Mouse (Mus musculus) R1 (cell line): ENCODE results near the gene Klhl30.

Experiments used
- DNase-seq: peaks from one replicate; pipeline ENCODE4 v3.0.0-alpha.2; 2018; ENCODE audit warnings: low read depth, low spot score

The Klhl30 gene

DNA sequence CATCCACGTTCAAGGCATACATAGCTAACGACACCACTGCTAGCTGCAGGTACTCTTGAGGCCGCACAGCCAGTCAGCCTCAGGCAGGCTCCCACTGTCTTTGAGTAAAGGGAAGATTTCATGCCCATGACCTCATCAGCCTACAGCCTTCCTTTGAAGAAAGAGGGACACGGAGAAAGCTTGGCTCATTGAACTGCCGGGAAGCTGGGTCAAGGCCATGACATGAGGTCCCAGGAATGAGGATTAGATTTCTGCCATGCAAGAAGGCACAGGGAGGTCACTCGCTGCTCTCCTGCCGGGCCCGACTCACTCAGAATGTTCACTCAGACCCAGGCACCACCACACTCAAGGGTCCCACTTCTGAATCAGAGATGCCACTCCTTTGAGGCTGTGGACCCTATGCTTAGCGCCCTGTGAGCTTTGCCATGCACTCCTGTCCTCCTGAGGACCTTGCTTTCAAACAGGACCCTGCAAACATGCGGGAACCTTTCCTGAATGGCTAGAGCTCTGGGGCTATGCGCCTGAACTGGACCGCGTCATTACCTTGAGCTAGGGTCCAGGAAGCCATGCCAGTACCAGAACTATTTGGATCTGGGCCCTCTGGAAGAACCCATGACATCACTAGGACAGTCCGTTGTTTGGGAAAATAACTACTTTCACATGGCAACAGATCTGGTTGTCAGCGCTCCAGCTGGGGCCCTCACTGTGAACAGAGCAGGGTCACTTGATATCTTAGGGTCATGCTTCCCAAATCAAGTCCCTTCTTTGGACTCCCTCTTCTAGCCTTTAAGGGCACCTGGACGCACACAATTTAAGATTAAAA is 14.2 kb downstream of the Klhl30 start:
- DNase-seq, result no peak

DNA sequence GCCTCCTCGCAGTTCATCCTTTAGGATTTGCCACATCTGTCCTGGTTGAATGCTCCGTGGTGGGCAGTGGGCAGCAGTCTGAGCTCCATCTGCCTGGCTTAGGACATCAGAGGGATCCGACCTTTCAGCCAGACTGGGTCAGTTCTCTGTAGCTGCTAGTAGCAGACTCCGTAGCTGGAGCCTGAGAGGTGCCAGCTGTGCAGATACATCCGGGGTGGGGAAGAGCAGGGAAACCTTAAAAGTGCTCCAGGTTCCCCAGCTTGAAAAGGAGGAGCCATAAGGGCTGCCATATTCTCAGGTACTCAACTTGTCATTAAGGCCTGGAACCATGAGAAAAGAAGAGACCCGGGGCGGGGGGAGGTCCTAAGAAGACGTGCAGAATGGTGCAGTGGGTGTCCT is 15.0 kb downstream of the Klhl30 start:
- no peak for DNase-seq

DNA sequence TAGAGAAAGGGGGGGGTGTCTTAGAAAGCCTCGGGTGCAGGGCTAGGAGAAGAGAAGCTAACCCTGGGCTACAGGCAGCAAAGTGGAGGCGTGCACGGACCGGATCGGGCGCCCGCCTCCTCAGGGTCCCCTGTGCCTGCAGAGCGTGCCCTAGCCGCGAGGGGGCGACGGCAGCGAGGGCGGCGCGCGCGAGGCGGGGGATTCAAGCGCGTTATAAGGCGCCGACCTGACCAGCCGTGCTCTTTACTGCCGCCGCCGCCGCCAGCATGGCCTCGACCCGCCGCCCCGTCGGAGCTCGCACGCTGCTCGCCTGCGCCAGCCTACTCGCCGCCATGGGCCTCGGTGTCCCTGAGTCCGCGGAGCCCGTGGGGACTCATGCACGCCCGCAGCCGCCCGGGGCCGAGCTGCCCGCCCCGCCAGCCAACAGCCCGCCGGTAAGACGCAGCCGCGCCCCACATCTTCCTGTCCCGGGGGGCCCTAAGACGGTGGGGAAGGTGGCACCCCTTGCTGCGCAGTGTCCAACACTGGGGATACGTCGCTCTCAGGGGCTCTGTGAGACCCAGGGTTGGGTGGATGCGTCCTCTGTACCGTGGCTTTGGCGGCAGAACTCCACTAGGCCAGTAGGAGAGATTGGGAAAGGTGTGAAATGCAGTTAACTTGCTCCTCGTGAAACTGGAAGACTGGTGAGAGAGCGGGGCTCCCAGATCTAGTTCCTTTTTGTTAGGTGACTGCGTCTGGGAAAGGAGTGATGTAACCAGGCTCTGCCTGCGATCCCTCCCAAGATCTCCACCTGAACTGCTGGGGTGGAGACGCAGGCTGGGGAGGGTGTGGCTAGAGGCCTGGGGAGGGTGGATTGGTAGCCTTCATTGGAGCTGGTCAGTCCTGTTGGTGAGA is 15.6 kb downstream of the Klhl30 start, which contains the start of gene Erfe:
Gene Erfe, plus strand, starts transcription at position 216 of the 894 bp plus-strand sequence.
- peak; percentile 78 for DNase-seq

DNA sequence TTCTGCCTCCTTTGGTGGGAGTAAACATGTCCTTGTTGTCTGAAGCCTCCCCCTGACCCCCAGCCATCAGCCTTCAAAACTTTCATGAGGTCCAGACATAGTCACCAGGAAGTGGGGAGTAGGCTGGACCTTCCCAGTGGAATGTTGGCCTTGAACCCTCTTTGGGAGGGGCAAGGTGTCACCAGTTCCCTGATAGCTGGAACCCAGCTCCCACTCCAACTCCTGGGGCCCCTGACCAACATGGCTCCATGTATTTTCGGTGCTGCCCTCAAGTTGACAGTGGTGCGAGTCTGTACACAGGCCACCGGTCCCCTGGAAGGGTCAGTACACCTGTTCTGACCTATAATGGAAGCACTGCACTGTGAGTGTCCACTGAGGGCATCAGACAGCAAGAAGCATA is 16.5 kb downstream of the Klhl30 start:
- no peak for DNase-seq

DNA sequence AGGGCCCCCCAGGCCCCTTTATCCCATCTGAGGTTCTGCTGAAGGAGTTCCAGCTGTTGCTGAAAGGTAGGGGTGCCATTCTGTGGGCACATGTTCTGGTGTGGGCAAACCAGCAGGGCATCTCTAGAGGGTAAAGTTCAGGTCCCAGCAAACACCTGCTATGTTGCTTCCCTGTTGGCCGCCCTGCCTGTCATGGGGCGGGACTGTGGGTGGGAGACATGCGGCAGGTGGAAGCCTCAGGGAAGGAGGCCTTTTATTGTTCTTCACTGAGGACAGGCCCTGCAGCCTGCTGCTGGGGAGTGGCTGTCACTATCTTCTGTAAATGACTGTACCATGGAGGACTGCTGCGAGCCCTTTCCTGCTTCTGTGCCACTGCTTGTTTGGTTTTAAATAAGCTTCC is 18.6 kb downstream of the Klhl30 start:
- DNase-seq, result no peak

DNA sequence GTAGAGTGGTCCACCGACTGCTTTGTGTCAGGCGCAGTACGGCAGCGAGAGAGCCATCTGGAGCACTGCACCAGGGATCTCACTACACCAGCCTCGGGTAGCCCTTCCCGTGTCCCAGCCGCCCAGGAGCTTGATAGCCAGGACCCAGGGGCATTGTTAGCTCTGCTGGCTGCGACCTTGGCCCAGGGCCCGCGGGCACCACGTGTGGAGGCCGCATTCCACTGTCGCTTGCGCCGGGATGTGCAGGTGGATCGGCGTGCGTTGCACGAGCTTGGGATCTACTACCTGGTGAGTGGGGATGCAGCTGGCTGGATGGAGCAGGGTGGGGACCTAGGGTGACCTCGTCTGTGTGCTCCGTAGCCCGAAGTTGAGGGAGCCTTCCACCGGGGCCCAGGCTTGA is 19.2 kb downstream of the Klhl30 start:
- DNase-seq, result no peak

DNA sequence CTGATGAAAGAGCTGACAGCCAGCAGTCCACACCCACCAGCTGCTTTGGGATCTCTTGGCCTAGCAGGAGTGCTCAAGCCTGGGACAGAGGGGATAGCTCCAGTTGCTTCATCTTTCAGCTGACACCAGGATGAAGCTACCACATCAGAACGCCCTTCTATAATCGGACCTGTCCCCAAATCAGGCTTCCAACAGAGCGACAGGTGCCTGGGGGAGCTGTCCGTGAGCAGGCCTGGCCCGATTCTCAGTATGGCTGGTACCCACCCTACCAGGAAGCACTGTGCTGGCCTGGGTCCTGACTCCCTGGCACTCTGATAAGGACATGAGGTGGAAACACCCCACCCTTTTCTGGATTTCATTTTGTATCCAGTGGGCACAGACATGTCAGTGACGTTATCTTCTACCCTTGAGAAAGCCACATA is 22.6 kb downstream of the Klhl30 start:
- no peak for DNase-seq

DNA sequence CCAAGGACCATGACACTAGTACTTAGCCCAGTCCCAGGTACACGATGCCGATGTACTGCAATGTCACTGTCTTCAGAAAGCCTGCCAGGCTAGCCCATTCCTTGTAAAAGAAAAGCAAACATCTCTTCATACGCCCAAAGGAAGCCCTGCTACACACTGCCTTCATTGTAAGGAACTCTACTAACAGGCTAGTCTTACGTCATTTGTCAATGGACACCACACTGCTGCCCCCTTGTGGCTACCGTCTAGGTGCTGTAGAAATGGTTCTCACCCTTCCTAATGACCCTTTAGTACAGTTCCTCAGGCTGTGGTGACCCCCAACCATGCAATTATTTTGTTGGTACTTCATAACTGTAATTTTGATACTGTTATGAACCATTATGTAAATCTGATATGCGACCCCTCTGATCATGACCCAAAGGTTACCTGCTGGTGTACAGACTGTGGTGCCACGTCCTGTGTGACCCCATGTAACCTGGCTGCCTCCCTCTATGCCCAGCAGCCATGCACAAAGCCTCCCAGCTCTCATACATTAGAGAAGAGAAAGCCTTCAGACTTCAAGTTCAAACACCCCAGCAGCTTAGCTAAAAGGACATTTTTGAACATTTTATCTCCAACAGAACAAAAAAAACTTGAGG is 29.8 kb downstream of the Klhl30 start:
- DNase-seq, result peak; percentile 76

DNA sequence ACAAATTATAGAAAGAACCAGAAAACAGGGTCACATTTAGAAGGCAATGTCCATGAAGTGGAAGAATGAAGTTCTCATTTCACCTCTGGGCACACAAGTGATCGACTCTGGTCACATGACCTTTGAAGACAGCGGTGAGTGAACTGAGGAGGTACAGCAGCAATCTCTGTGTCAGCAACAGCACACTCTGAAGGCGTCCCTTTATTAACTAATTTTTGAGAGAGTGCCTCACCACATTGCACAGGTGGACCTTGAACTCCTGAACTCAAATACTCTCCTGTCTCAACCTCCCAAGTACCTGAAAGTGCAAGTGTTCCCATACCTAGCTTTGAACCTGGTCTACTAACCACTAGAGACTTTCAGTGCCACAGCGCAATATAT is 30.3 kb downstream of the Klhl30 start:
- no peak for DNase-seq

DNA sequence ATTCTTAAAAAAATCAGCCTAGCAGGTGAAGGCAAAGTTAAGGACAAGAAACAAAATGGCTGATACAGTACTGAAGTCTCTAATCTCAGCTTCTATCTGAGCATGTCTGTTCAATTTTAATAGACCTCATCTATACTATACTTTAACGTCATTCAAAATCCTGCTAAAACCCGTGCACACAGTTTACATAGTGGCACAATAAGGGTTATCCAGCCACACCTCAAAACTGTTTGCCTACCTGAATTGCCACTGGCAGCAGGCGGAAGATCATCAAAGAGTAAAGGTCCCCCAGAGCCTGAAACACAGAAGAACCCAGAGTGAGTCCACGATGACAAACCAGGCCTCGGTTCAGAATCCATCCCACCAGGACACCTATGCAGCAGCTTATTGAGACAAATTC is 39.6 kb downstream of the Klhl30 start:
- no peak for DNase-seq

DNA sequence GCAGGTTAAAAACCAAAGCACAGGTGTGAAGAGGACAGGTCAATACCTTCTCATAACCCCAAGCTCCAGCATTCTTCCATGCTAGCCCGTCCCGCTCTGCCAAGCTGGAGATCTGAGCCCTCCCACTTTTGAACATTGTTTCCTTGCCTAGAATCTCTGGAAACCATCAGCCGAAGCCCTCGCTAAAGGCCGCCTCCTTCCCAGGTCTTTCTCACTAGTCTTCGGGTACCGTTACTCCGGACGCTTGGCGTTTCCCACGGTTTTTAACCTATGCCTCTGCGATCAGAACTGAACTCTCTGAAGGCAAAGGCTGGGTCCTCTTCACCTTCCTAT is 47.1 kb downstream of the Klhl30 start:
- no peak for DNase-seq

DNA sequence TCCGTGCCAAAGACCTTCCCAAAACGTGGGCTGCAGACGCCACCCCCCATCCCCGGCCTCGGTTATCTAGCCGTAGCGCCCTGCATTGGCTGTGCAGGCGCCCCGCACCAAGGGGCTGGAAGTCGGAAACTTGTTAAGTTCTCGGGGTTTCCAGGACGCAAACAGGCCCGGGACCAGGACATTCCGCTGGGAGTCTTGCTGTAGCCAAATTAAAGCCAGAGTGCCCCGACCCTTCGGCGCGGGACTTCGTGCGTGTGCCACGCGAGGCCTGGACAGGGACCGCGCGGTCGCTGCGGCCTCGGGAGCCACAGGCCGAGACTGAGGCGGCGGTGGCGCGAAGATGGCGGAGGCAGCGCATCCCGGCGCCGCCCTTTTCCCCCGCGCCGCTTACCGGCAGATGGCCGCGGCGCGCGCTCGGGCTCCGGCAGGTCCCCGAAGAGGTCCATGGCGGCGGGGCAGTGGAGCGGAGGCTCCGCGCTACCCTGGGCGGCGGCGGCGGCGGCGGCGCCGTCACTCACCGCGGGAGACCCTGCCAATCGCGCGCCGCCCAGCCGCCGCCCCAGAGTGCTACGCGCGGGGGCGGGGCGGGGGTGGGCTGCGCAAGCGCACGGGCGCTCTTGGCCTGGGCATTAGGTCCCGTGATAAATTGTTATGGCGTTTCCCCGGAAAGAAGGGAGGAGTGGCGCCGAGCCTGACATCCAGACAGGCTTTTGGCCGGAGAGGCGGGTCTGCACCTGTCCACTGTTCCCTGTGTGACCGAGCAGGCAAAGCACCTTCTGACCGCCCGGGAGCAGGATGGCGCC is 47.6 kb downstream of the Klhl30 start, which contains the start of gene Ilkap:
Gene Ilkap, minus strand, starts transcription at position 556 of the 803 bp plus-strand sequence.
- DNase-seq, result peak; percentile 85

DNA sequence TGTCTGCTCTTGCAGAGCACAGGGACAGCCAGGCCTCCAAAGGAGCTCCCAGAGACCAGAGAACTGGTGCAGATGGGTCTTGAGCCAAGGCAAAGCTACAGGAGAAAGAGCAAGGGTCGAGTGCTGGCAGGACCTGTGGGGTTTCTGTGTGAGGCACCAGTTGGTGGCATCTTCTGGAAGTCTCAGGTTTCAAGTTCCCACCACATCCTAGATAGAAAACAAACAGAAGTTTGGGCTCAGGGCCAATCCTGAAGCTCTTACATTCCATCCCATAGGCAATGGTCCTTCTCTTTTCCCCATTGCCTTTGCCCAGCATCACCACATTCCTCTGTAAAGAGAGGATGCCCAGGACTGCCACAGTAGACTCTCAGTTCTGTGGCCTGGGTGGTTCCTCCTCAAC is 54.2 kb downstream of the Klhl30 start:
- DNase-seq, result no peak

DNA sequence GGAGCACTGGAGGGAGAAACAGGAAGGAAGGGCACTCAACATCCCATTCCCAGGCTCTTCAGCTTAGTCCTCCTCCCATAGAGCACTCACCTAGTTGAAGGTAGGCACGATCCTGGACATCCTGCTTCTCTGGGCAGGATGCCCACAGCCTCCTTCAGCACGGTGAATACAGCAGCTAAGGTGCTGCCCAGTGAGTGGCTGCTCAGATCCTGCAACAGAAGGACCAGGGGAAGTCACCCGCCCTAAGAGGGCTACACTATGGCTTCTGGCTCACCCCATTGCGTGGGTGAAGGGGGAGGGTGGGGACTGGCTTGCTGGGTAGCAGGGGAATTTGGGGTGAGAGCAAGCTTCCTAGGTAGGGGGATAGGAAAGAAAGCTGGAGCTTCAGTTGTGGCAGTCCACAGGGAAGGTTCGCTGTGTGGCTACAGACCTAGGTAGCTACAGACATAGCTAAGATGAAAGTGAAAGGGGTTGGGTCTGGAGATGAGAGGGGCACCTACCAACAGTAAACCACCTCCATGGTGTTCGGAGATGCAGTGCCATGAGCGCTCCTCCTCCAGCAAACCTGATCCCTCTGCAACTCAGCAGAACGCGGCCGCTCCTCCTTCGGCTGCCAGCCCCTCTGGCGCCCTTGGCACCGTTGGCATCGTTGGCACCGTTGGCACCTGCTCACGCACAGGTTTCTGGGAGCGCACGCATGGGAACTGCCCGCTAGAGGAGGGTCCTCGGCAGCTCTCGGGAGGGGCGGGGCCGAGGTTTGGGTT is 54.8 kb downstream of the Klhl30 start:
- DNase-seq, result no peak

DNA sequence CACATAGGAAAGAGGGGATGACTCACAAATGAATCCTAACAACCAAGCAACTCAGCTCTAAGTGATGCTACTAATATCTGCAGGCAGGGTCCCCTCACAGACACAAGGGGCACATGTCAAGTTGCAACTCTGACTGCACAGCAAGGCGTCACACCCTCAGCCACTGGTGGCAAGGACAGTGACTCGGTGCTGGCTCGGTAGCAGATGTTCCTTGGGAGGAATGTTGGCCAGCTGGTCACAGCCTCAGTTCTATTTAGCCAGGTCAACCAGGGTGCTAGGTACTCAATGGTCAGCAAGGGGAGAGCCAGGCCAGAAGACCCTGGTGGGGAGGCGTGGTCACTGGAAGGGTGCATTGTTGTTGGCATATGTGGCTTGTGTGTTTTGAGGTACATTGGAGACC is 57.0 kb downstream of the Klhl30 start:
- no peak for DNase-seq

DNA sequence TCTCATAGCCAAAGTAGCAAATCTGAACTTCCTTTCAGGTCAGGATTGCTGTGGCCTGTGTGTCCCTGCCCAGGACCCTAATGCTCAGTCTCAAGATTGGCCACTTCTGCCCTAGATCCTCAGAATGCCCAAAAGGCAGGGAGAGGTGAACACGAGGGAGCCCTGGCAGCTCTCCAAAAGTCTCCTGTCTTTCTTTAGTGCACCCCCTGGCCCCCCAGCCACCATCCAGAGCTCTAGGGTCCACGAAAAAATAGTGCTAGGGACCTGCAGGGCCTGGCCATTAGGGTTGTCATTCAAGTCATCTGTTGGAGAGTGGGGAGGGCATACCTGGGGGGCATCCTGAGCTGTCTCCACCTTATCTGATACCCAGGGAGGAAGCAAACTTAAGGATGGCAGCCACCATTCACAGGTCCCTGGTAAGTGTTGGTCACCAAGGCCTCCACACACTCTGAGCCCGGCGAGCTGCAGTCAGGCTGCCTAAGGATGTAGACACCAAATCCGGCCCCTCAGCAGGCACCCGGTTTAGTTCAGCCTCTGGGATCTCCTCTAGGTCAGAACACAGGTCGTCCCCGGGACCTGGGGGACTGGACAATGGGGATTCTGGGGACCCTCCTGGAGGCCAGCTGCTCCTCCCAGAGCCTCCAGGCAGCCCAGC is 60.9 kb downstream of the Klhl30 start:
- DNase-seq, result no peak
